Mouse (Mus musculus): ENCODE results near the gene Gtdc1. TPM values are rescaled to one million over a fixed set of nuclear protein-coding genes. Genes with fewer than 3 reads are reported as not detected.

Gene Gtdc1
- total and polyA plus RNA-seq, 2 experiments from 2014 or later = 11.9 to 13.9 TPM

- no peaks in the 10 kb centered on the region for H3K36me3 ChIP-seq (replicated peaks; ENCODE audit: control insufficient read depth, insufficient read depth, low read length)
- no peak for ATAC-seq (ENCODE audit: insufficient read depth, low read depth)
- no peaks in the 10 kb centered on the region for H3K4me1 ChIP-seq (ENCODE audit: control insufficient read depth, insufficient read depth)
- WGBS = 84% methylated on average over 3 of the region's 3 CpGs
- TF ChIP-seq EP300 (IDR thresholded peaks at IDR 0.05; ENCODE audit: low read depth) = no peak
- TF ChIP-seq CTCF (IDR thresholded peaks at IDR 0.05; ENCODE audit: low read depth) = no peak
- no peak overlapping the region for H3K4me2 ChIP-seq (ENCODE audit: low read depth, low read length)
- H3K27me3 ChIP-seq (ENCODE audit: control insufficient read depth, insufficient read depth, low read length) = no peaks in the 10 kb centered on the region
- H3K27ac ChIP-seq (ENCODE audit: low read depth) = no peak overlapping the region
- no peak overlapping the region for H3K9ac ChIP-seq (replicated peaks; ENCODE audit: low read depth, low read length)
- no peaks in the 10 kb centered on the region for H3K9me3 ChIP-seq (replicated peaks; ENCODE audit: control insufficient read depth, low read length)
- no peak overlapping the region for H3K4me3 ChIP-seq (ENCODE audit: low read depth, low read length)
- no peak for DNase-seq (ENCODE audit: low spot score)
Measured at GRCm38 (mm10) chr2:44696441-44696840, 231.0 kb downstream of the Gtdc1 start.

DNA sequence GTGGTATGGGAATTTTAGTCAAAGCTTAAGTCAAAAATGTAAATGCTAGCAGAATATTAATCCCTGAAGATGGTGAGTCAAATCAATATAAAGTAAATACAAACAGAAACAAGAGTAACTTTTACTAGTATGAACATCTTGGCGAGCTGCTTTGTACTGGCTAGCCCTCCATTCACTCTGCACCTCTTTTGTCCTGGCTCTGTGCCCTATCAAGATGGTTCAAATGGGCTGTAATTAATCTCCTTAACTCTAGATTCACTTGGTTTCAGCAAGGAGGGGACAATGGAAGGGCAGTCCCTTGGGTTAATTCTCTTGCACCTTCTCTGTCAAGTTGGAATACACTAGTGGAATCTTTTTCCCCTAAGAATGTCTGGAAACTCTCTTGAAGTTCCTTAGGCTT, 233.6 kb downstream of the Gtdc1 start:
- WGBS = 72% methylated on average over 1 of the region's 1 CpGs
- ATAC-seq (ENCODE audit: insufficient read depth, low read depth) (no peak), DNase-seq (ENCODE audit: low spot score) (no peak)
- no peak for TF ChIP-seq CTCF (IDR thresholded peaks at IDR 0.05; ENCODE audit: low read depth)
- no peak for TF ChIP-seq EP300 (IDR thresholded peaks at IDR 0.05; ENCODE audit: low read depth)
- Histone ChIP-seq H3K9ac (replicated peaks; ENCODE audit: low read depth, low read length) (no peak overlapping the region), H3K9me3 (replicated peaks; ENCODE audit: control insufficient read depth, low read length) (no peaks in the 10 kb centered on the region), H3K36me3 (replicated peaks; ENCODE audit: control insufficient read depth, insufficient read depth, low read length) (no peaks in the 10 kb centered on the region), H3K4me1 (ENCODE audit: control insufficient read depth, insufficient read depth) (no peaks in the 10 kb centered on the region), H3K27ac (ENCODE audit: low read depth) (no peak overlapping the region), H3K4me2 (ENCODE audit: low read depth, low read length) (no peak overlapping the region), H3K4me3 (ENCODE audit: low read depth, low read length) (no peak overlapping the region), H3K27me3 (ENCODE audit: control insufficient read depth, insufficient read depth, low read length) (no peaks in the 10 kb centered on the region)

DNA sequence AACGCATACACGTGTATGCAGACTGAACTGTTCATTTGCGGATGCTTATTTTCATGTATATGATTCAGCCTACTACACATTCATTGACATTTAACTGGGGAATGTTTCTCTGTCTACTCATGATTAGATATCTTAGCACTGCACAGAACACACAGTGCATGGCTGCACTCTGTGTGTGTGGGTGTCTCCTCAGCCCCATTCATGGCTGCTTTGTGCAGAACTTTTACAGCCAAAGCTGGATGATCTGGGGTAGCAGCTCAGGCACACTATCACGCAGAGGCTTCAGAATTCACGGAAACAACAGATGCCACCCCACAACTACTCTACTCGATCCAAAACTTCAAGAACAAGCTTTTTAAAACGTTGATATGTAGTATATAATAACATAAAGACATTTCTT, 263.4 kb downstream of the Gtdc1 start:
- Histone ChIP-seq H3K27ac (ENCODE audit: low read depth) (no peak overlapping the region), H3K36me3 (replicated peaks; ENCODE audit: control insufficient read depth, insufficient read depth, low read length) (no peaks in the 10 kb centered on the region), H3K9me3 (replicated peaks; ENCODE audit: control insufficient read depth, low read length) (no peaks in the 10 kb centered on the region), H3K27me3 (ENCODE audit: control insufficient read depth, insufficient read depth, low read length) (no peaks in the 10 kb centered on the region), H3K4me1 (ENCODE audit: control insufficient read depth, insufficient read depth) (no peaks in the 10 kb centered on the region), H3K9ac (replicated peaks; ENCODE audit: low read depth, low read length) (no peak overlapping the region), H3K4me3 (ENCODE audit: low read depth, low read length) (no peak overlapping the region), H3K4me2 (ENCODE audit: low read depth, low read length) (no peak overlapping the region)
- ATAC-seq (ENCODE audit: insufficient read depth, low read depth) (no peak), DNase-seq (ENCODE audit: low spot score) (no peak)
- TF ChIP-seq CTCF (IDR thresholded peaks at IDR 0.05; ENCODE audit: low read depth) (no peak), EP300 (IDR thresholded peaks at IDR 0.05; ENCODE audit: low read depth) (no peak)
- 78% methylated on average over 7 of the region's 7 CpGs for WGBS

GRCm38 (mm10) chr2:44659870-44660269, 267.6 kb downstream of the Gtdc1 start:
- ATAC-seq (ENCODE audit: insufficient read depth, low read depth) = no peak
- Histone ChIP-seq H3K27ac (ENCODE audit: low read depth) (no peak overlapping the region), H3K4me2 (ENCODE audit: low read depth, low read length) (no peak overlapping the region), H3K9ac (replicated peaks; ENCODE audit: low read depth, low read length) (no peak overlapping the region), H3K4me3 (ENCODE audit: low read depth, low read length) (no peak overlapping the region), H3K4me1 (ENCODE audit: control insufficient read depth, insufficient read depth) (no peaks in the 10 kb centered on the region), H3K36me3 (replicated peaks; ENCODE audit: control insufficient read depth, insufficient read depth, low read length) (no peaks in the 10 kb centered on the region), H3K9me3 (replicated peaks; ENCODE audit: control insufficient read depth, low read length) (no peaks in the 10 kb centered on the region), H3K27me3 (ENCODE audit: control insufficient read depth, insufficient read depth, low read length) (no peaks in the 10 kb centered on the region)
- 67% methylated on average over 2 of the region's 2 CpGs for WGBS
- no peak for DNase-seq (ENCODE audit: low spot score)
- TF ChIP-seq EP300 (IDR thresholded peaks at IDR 0.05; ENCODE audit: low read depth) (no peak), CTCF (IDR thresholded peaks at IDR 0.05; ENCODE audit: low read depth) (no peak)

DNA sequence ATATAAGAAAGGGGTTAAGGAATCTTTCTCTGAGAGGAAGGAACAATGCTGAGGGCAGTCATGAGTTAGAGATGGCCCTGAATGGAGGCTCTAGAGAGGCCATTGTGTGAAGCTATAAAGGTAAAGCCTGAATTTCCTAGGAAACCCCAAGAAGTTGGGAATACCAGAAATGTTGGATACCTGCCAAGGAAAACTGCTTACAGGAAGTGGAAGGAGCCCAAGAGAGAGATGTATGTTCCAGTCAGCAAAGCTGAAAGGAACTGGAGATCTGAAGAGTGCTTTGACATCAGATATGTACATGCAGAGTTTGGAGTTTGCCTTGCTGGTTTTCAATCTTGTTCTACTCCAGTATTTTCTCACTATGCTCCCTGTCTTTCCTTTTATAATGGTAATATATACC, 268.4 kb downstream of the Gtdc1 start:
- Histone ChIP-seq H3K4me3 (ENCODE audit: low read depth, low read length) (no peak overlapping the region), H3K27ac (ENCODE audit: low read depth) (no peak overlapping the region), H3K9me3 (replicated peaks; ENCODE audit: control insufficient read depth, low read length) (no peaks in the 10 kb centered on the region), H3K9ac (replicated peaks; ENCODE audit: low read depth, low read length) (no peak overlapping the region), H3K4me1 (ENCODE audit: control insufficient read depth, insufficient read depth) (no peaks in the 10 kb centered on the region), H3K27me3 (ENCODE audit: control insufficient read depth, insufficient read depth, low read length) (no peaks in the 10 kb centered on the region), H3K36me3 (replicated peaks; ENCODE audit: control insufficient read depth, insufficient read depth, low read length) (no peaks in the 10 kb centered on the region), H3K4me2 (ENCODE audit: low read depth, low read length) (no peak overlapping the region)
- ATAC-seq (ENCODE audit: insufficient read depth, low read depth) (no peak), DNase-seq (ENCODE audit: low spot score) (no peak)
- TF ChIP-seq EP300 (IDR thresholded peaks at IDR 0.05; ENCODE audit: low read depth) (no peak), CTCF (IDR thresholded peaks at IDR 0.05; ENCODE audit: low read depth) (no peak)

GRCm38 (mm10) chr2:44648537-44648936, 278.9 kb downstream of the Gtdc1 start:
- no peaks in the 10 kb centered on the region for H3K4me1 ChIP-seq (ENCODE audit: control insufficient read depth, insufficient read depth)
- WGBS = 83% methylated on average over 3 of the region's 3 CpGs
- TF ChIP-seq CTCF (IDR thresholded peaks at IDR 0.05; ENCODE audit: low read depth) (no peak), EP300 (IDR thresholded peaks at IDR 0.05; ENCODE audit: low read depth) (no peak)
- H3K4me3 ChIP-seq (ENCODE audit: low read depth, low read length) = no peak overlapping the region
- no peaks in the 10 kb centered on the region for H3K36me3 ChIP-seq (replicated peaks; ENCODE audit: control insufficient read depth, insufficient read depth, low read length)
- DNase-seq (ENCODE audit: low spot score) (no peak), ATAC-seq (ENCODE audit: insufficient read depth, low read depth) (no peak)
- H3K9ac ChIP-seq (replicated peaks; ENCODE audit: low read depth, low read length) = no peak overlapping the region
- no peaks in the 10 kb centered on the region for H3K27me3 ChIP-seq (ENCODE audit: control insufficient read depth, insufficient read depth, low read length)
- no peak overlapping the region for H3K27ac ChIP-seq (ENCODE audit: low read depth)
- H3K4me2 ChIP-seq (ENCODE audit: low read depth, low read length) = no peak overlapping the region
- H3K9me3 ChIP-seq (replicated peaks; ENCODE audit: control insufficient read depth, low read length) = no peaks in the 10 kb centered on the region

Measured in heart, postnatal 0 days (tissue).